Mouse (Mus musculus) midbrain, embryonic 16.5 days (tissue): Measurements from ENCODE around the gene Nav2. TPM values are rescaled to one million over a fixed set of nuclear protein-coding genes. Genes with fewer than 3 reads are reported as not detected.
A peak's percentile ranks its signal among the peaks of the same experiment; 100 is the strongest.

Source experiments
- ATAC-seq: fragments of 200-750 bp; cut with Nextera tagmentation; 2 replicates; pipeline ENCODE4 v1.8.0; 2017; ENCODE audit warnings: moderate TSS enrichment
- H3K27ac ChIP-seq: fragments of 300-500 bp; sonication (generic); 2 replicates; pipeline ENCODE4 v1.5.1; 2014; ENCODE audit warnings: mild to moderate bottlenecking, low read length, mixed read lengths
- H3K27me3 ChIP-seq: fragments of 300-500 bp; sonication (generic); 2 replicates; pipeline ENCODE4 v1.6.1; 2014; ENCODE audit warnings: low read depth, low read length, mixed read lengths; ENCODE audit not compliant: control insufficient read depth, insufficient read depth
- H3K36me3 ChIP-seq: fragments of 300-500 bp; sonication (generic); 2 replicates; pipeline ENCODE4 v1.6.1; 2014; ENCODE audit warnings: mild to moderate bottlenecking, low read length, moderate library complexity, mixed read lengths; ENCODE audit not compliant: control insufficient read depth, insufficient read depth
- H3K4me1 ChIP-seq: fragments of 300-500 bp; sonication (generic); 2 replicates; pipeline ENCODE4 v1.6.1; 2014; ENCODE audit warnings: mild to moderate bottlenecking, low read length, mixed read lengths; ENCODE audit not compliant: control insufficient read depth, insufficient read depth
- H3K4me2 ChIP-seq: fragments of 300-500 bp; sonication (generic); 2 replicates; pipeline ENCODE4 v1.6.1; 2014; ENCODE audit warnings: mild to moderate bottlenecking, low read length, mixed read lengths
- H3K4me3 ChIP-seq: fragments of 300-500 bp; sonication (generic); 2 replicates; pipeline ENCODE4 v1.5.1; 2014; ENCODE audit warnings: low read depth, mild to moderate bottlenecking, low read length, moderate library complexity, mixed read lengths
- H3K9ac ChIP-seq: fragments of 300-500 bp; sonication (generic); 2 replicates; pipeline ENCODE4 v1.6.1; 2014; ENCODE audit warnings: low read depth, low read length, mixed read lengths
- H3K9me3 ChIP-seq: fragments of 300-500 bp; sonication (generic); replicated peaks from 2 replicates; pipeline ENCODE4 v1.6.1; 2014; ENCODE audit warnings: mild to moderate bottlenecking, low read length, mixed read lengths; ENCODE audit not compliant: control insufficient read depth, poor library complexity, severe bottlenecking
- WGBS: fragments of 180-500 bp; shearing (Covaris S2); extraction: QIAGEN DNeasy Blood & Tissue Kit; methylation state at CpG from one replicate; pipeline ENCODE4 v1.1.7; 2014; 5-methylcytosine and 5-hydroxymethylcytosine counted together
- polyA plus RNA-seq: library from polyadenylated mRNA; unstranded; fragments of >200 nt; fragmentation: Nextera tagmentation; extraction: Ambion mirVana; gene quantifications from 2 replicates; pipeline ENCODE4 v1.2.1, GENCODE M21; 2015

The Nav2 gene
- polyA plus RNA-seq, 1 experiment from 2014 or later, result 21.5 TPM

DNA sequence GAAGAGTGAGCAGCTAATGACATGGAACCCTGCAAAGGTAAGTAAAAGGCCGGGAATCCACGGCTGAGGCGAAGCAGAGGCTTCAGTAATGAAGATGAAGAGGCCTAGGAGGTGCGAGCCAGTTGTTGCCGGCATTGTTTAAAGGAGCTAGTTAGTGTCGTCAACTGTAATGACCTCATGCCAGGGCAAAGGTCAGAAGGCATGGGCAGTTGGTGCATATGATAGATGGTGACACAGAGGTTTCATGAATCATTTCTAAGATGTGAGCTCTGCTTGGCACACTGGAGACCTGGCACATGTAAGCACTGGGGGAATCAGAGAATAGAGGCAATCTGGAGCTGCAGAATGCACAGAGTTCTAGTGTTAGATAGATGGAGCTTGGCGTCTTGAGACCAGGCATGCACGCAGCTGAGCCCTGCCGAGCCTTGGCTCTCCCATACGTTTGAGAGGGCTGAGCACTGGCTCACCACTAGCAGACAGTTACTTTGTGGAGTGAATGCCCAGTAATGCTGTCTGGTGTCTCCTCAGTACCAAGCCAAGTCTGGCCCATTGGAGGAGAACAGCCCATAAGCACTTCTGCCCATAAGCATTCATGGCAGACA lies 166.9 kb downstream of the Nav2 start:
- Histone ChIP-seq H3K9ac (no peak overlapping the region), H3K4me2 (no peak overlapping the region), H3K4me1 (peaks cover 24% of the 10 kb centered on the region), H3K4me3 (no peak overlapping the region), H3K9me3 (no peaks in the 10 kb centered on the region), H3K27me3 (no peaks in the 10 kb centered on the region), H3K36me3 (no peaks in the 10 kb centered on the region), H3K27ac (no peak overlapping the region)
- WGBS, result 61% methylated on average over 10 of the region's 10 CpGs
- no peak for ATAC-seq

DNA sequence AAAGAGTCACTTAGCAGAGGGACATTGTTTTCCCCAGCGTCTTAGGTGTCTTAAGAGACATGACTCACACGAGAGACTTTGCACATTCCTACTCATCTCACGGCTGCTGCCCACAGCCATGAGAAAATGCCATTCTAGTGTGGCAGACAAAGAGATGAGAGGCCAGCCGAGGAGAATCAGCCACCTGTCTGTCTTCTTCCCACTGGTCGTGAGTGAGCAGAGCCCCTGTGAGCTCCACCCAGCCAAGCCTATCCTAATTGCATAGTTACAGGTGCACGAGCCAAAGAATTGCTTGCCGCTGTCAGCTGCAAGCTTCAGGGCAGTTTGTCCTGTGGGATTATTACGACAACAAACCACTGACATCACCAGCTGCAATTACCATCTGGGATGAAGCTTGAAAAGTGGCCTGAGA lies 167.8 kb downstream of the Nav2 start:
- 20% methylated on average over 8 of the region's 8 CpGs for WGBS
- no peak overlapping the region for H3K4me3 ChIP-seq
- no peak overlapping the region for H3K27ac ChIP-seq
- peaks cover 18% of the 10 kb centered on the region for H3K4me1 ChIP-seq
- no peaks in the 10 kb centered on the region for H3K9me3 ChIP-seq
- no peaks in the 10 kb centered on the region for H3K36me3 ChIP-seq
- ATAC-seq, result no peak; the same call in 1 of the 2 replicates
- no peak overlapping the region for H3K9ac ChIP-seq
- H3K27me3 ChIP-seq, result no peaks in the 10 kb centered on the region
- no peak overlapping the region for H3K4me2 ChIP-seq

DNA sequence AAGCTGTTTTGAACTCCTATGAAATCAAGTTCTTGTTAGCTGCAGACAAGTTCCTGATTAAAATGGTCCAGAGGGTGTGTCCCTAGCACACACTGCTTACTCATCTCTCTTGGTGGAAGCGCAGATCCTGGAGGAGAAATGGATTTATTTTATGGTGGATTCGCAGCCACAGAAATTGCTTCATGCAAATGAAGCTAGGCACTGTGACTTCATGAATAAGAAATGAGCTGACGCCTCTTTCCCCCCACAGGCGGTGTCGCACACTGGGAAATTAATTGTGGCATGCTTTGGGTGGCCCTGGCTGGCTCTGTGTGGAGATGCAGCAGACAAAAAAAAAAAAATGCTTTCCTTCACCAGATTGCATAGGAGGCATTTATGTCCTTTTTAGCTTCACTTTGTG lies 170.4 kb downstream of the Nav2 start:
- no peak overlapping the region for H3K4me2 ChIP-seq
- ATAC-seq, result no peak
- 14% methylated on average over 5 of the region's 5 CpGs for WGBS
- no peaks in the 10 kb centered on the region for H3K9me3 ChIP-seq
- H3K36me3 ChIP-seq, result no peaks in the 10 kb centered on the region
- H3K27ac ChIP-seq, result peak overlapping the region; percentile 41
- no peak overlapping the region for H3K9ac ChIP-seq
- no peaks in the 10 kb centered on the region for H3K27me3 ChIP-seq
- H3K4me3 ChIP-seq, result no peak overlapping the region
- H3K4me1 ChIP-seq, result peaks cover 27% of the 10 kb centered on the region

DNA sequence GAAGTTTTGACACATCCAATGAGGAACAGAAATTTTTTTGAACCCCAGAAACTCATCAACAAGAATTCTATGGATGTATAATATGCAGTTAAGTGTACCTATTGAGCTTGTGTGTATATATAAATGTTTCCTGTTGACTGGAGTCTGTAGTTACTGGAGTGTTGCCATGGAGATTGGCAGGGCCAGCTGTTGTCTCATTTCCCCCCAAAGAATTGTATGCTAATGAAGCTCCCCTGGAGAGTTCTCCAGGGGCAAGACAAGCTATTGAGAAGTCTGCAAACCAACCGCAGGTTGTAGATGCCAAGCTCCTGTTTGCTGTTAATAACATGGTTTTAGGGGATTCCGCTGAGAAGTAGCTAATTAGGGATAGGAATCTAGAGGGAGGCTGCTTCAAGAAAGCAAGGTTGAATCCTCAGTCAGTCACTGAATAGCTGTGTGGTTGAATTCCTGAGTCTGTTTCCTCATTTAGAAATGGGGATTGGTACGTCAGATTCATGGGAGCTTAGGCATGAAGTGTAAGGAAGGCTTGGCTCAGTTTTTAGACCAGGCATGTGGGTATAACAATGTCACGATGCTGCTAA lies 174.2 kb downstream of the Nav2 start:
- Histone ChIP-seq H3K4me3 (no peak overlapping the region), H3K4me2 (no peak overlapping the region), H3K4me1 (peaks cover 45% of the 10 kb centered on the region), H3K27ac (no peak overlapping the region), H3K27me3 (no peaks in the 10 kb centered on the region), H3K36me3 (no peaks in the 10 kb centered on the region), H3K9me3 (no peaks in the 10 kb centered on the region), H3K9ac (no peak overlapping the region)
- peak; percentile 22; the same call in 1 of the 2 replicates for ATAC-seq
- WGBS, result 45% methylated on average over 4 of the region's 4 CpGs

DNA sequence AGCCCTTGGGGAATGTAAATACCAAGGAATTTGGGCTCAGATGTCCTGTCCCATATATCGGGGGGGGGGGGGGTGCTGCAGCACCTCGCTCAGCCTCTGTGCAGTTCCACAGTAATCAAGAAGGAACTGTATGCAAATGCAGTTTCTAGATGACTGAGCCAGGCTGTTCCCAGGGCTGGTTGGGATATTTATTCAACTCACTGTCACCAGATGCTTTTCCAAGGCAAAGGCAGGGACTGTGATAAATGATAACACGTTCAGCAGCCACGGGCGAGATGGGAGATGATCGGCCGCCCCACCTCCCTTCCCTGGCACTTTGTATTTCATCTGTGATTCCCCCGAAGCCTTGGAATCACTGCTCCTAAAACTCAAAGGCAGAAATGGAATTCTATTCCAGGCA lies 176.3 kb downstream of the Nav2 start:
- ATAC-seq, result no peak
- Histone ChIP-seq H3K4me2 (peak overlapping the region; percentile 17; the same call in 1 of the 2 replicates), H3K27me3 (no peaks in the 10 kb centered on the region), H3K9me3 (no peaks in the 10 kb centered on the region), H3K4me3 (no peak overlapping the region), H3K9ac (no peak overlapping the region), H3K27ac (peak overlapping the region; percentile 47), H3K36me3 (no peaks in the 10 kb centered on the region), H3K4me1 (peaks cover 41% of the 10 kb centered on the region)
- WGBS, result 22% methylated on average over 8 of the region's 8 CpGs

DNA sequence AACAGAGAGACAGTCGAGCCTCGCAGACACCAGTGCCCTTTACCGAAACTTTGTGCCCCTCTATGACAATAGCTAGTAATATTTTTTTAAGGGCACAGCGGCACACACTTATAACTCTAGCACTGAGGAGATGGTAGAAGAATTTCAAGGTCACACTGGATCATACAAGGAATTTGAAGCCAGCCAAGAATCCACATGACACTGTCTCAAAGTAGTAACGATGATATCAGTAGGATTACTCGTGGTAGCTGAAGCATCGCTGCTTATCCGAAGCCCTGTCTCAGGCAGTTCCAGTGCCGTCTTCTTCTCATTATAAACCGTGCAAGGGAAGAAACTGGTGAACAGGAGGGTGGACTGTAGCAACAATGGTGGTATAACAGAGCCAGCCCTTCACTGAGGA lies 177.2 kb downstream of the Nav2 start:
- Histone ChIP-seq H3K27me3 (no peaks in the 10 kb centered on the region), H3K4me2 (no peak overlapping the region), H3K36me3 (no peaks in the 10 kb centered on the region), H3K9ac (no peak overlapping the region), H3K27ac (peak overlapping the region; percentile 23; the same call in 1 of the 2 replicates), H3K9me3 (no peaks in the 10 kb centered on the region), H3K4me3 (no peak overlapping the region), H3K4me1 (peaks cover 43% of the 10 kb centered on the region)
- WGBS, result 66% methylated on average over 10 of the region's 10 CpGs
- ATAC-seq, result no peak

DNA sequence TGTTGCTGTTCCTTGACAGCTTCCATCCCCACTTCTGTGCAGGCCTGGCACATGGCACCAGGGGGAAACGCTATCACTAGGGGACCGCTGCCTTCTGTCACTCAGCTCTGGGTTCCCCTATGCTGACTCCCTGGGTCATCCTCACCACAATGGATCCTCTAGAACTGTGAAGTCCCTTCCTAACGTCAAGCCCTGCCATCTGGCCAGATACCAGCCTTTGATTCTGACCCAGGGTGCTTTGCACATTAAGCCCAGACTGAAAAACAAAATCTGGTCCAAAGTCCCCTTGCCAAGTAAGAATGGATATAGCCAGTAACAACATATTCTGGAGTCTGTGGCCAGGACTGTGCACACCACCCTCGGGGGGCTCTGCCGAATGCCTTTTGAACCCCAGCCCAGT lies 178.6 kb downstream of the Nav2 start:
- no peaks in the 10 kb centered on the region for H3K27me3 ChIP-seq
- H3K4me3 ChIP-seq, result no peak overlapping the region
- peaks cover 43% of the 10 kb centered on the region for H3K4me1 ChIP-seq
- H3K9ac ChIP-seq, result no peak overlapping the region
- H3K4me2 ChIP-seq, result no peak overlapping the region
- 72% methylated on average over 5 of the region's 5 CpGs for WGBS
- no peak for ATAC-seq
- no peak overlapping the region for H3K27ac ChIP-seq
- H3K9me3 ChIP-seq, result no peaks in the 10 kb centered on the region
- H3K36me3 ChIP-seq, result no peaks in the 10 kb centered on the region

DNA sequence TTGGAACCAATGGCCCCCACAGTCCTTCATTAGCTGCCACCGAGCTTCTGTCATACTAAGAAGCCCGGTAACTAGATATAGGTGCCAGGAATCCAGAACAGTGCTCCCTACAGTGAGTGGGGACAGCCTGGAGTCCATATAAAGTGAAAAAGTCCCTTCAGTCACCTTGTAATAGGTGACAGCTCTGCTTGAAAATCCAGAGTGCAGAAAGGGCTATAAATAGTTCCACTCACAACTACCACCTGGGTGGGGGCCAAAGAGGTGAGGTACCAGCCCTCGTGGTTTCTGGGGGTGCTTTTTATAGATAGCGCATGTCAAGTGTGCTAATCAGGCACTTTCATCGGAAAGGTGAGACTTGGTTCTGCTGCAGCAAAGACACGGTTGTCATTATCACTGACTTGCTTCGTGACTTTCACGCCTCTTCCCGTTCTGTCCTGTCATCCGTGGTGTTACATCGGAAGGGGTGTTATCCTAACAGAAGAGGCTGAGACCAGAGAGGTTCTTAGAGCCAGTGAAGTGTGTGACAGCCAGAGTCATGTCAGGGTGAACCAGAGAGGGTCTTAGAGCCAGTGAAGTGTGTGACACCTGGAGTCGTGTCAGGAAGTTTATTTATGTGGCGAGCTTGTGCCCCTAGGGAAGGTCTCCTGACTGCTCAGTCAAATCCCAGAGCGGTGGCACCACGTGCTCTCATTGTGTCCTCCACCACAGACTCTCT lies 179.8 kb downstream of the Nav2 start:
- H3K4me3 ChIP-seq, result no peak overlapping the region
- no peaks in the 10 kb centered on the region for H3K9me3 ChIP-seq
- no peak for ATAC-seq
- H3K27ac ChIP-seq, result no peak overlapping the region
- no peak overlapping the region for H3K9ac ChIP-seq
- H3K36me3 ChIP-seq, result no peaks in the 10 kb centered on the region
- H3K27me3 ChIP-seq, result no peaks in the 10 kb centered on the region
- H3K4me1 ChIP-seq, result peaks cover 37% of the 10 kb centered on the region
- 71% methylated on average over 15 of the region's 15 CpGs for WGBS
- H3K4me2 ChIP-seq, result no peak overlapping the region

DNA sequence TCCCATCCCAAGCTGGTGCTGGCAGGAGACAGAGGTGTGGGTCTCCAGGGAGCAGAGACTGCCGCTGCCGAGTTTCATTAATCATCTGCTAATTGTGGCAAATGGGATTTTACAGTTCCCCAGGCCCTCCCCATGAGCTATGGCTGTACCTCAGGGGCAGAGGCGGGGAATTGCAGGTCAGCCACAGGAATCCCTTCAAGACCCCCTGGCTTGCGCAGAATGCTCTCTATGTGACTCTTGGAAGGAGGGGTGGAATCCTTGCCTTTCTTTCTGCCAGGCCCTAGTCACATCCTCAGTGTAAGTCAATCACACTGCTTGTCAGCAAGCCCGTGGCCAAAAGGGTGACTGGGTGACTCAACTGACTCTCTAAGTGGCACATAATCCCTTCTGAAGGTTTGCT lies 182.9 kb downstream of the Nav2 start:
- 42% methylated on average over 5 of the region's 5 CpGs for WGBS
- Histone ChIP-seq H3K9me3 (no peaks in the 10 kb centered on the region), H3K9ac (no peak overlapping the region), H3K36me3 (no peaks in the 10 kb centered on the region), H3K4me3 (no peak overlapping the region), H3K27ac (no peak overlapping the region), H3K27me3 (no peaks in the 10 kb centered on the region), H3K4me2 (no peak overlapping the region), H3K4me1 (peaks cover 10% of the 10 kb centered on the region; the same call in 1 of the 2 replicates)
- ATAC-seq, result no peak
